Mouse (Mus musculus): ENCODE results near the gene Sspo.
A peak's percentile ranks its signal among the peaks of the same experiment; 100 is the strongest.

Gene Sspo

GRCm38 (mm10) chr6:48435706-48436349 lies 12.2 kb upstream of the Sspo start:
- DNase-seq (ENCODE audit: low spot score): no peak

GRCm38 (mm10) chr6:48437679-48438376 lies 10.2 kb upstream of the Sspo start:
- DNase-seq (ENCODE audit: low spot score): no peak

- DNase-seq (ENCODE audit: low spot score): no peak
Measured at GRCm38 (mm10) chr6:48438475-48439125, 9.4 kb upstream of the Sspo start.

GRCm38 (mm10) chr6:48439654-48440053 lies 8.4 kb upstream of the Sspo start:
- DNase-seq (ENCODE audit: low spot score): no peak

GRCm38 (mm10) chr6:48440306-48441014 lies 7.6 kb upstream of the Sspo start:
- DNase-seq (ENCODE audit: low spot score): no peak

GRCm38 (mm10) chr6:48443592-48444309 lies 4.3 kb upstream of the Sspo start:
- DNase-seq (ENCODE audit: low spot score): peak; percentile 91

GRCm38 (mm10) chr6:48444310-48445180 lies 3.5 kb upstream of the Sspo start:
- DNase-seq (ENCODE audit: low spot score): peak; percentile 79

GRCm38 (mm10) chr6:48445181-48446101 lies 2.6 kb upstream of the Sspo start, which contains the start of gene Zfp467:
Gene Zfp467 (minus strand): TSS chr6:48445825.
- DNase-seq (ENCODE audit: low spot score): no peak

GRCm38 (mm10) chr6:48446256-48446655 lies 1.8 kb upstream of the Sspo start:
- DNase-seq (ENCODE audit: low spot score): no peak

GRCm38 (mm10) chr6:48446896-48447295 lies 1.1 kb upstream of the Sspo start:
- DNase-seq (ENCODE audit: low spot score): no peak

- no peak for DNase-seq (ENCODE audit: low spot score)
Measured at GRCm38 (mm10) chr6:48448527-48448926, 498 bp downstream of the Sspo start.

GRCm38 (mm10) chr6:48452151-48452550 lies 4.1 kb downstream of the Sspo start:
- no peak for DNase-seq (ENCODE audit: low spot score)

- no peak for DNase-seq (ENCODE audit: low spot score)
Measured at GRCm38 (mm10) chr6:48452771-48453170, 4.7 kb downstream of the Sspo start.

- no peak for DNase-seq (ENCODE audit: low spot score)
Measured at GRCm38 (mm10) chr6:48464966-48465679, 17.1 kb downstream of the Sspo start.

- no peak for DNase-seq (ENCODE audit: low spot score)
Measured at GRCm38 (mm10) chr6:48466715-48467114, 18.7 kb downstream of the Sspo start.

GRCm38 (mm10) chr6:48467490-48467889 lies 19.5 kb downstream of the Sspo start:
- DNase-seq (ENCODE audit: low spot score): no peak

GRCm38 (mm10) chr6:48470739-48471138 lies 22.7 kb downstream of the Sspo start:
- DNase-seq (ENCODE audit: low spot score): no peak

- DNase-seq (ENCODE audit: low spot score): no peak
Measured at GRCm38 (mm10) chr6:48478446-48478845, 30.4 kb downstream of the Sspo start.

GRCm38 (mm10) chr6:48482501-48482900 lies 34.5 kb downstream of the Sspo start:
- no peak for DNase-seq (ENCODE audit: low spot score)
